Mouse (Mus musculus) embryonic facial prominence, embryonic 10.5 days (tissue): ENCODE measurements around the gene Opcml. TPM values are rescaled to one million over a fixed set of nuclear protein-coding genes. Genes with fewer than 3 reads are reported as not detected.
A peak's percentile ranks its signal among the peaks of the same experiment; 100 is the strongest.

ENCODE experiments used
- DNase-seq: peaks from one replicate; pipeline ENCODE4 v3.0.0-alpha.2; 2017; ENCODE audit warnings: low spot score
- H3K27ac ChIP-seq: fragments of 300-500 bp; sonication (generic); replicated peaks from 2 replicates; pipeline ENCODE4 v1.5.1; 2016; ENCODE audit warnings: mild to moderate bottlenecking
- H3K27me3 ChIP-seq: fragments of 300-500 bp; sonication (generic); replicated peaks from 2 replicates; pipeline ENCODE4 v1.6.1; 2016; ENCODE audit warnings: low read depth, mild to moderate bottlenecking; ENCODE audit not compliant: poor library complexity, severe bottlenecking
- H3K36me3 ChIP-seq: fragments of 300-500 bp; sonication (generic); replicated peaks from 2 replicates; pipeline ENCODE4 v1.6.1; 2016; ENCODE audit warnings: mild to moderate bottlenecking, moderate library complexity
- H3K4me1 ChIP-seq: fragments of 300-500 bp; sonication (generic); 2 replicates; pipeline ENCODE4 v1.6.1; 2016
- H3K4me3 ChIP-seq: fragments of 300-500 bp; sonication (generic); 2 replicates; pipeline ENCODE4 v1.5.1; 2016; ENCODE audit warnings: mild to moderate bottlenecking, moderate library complexity
- H3K9me3 ChIP-seq: fragments of 300-500 bp; sonication (generic); 2 replicates; pipeline ENCODE4 v1.6.1; 2016; ENCODE audit warnings: mild to moderate bottlenecking
- WGBS: fragments of 180-500 bp; shearing (Covaris S2); methylation state at CpG from one replicate; pipeline ENCODE4 v1.1.7; 2016; 5-methylcytosine and 5-hydroxymethylcytosine counted together
- polyA plus RNA-seq: library from polyadenylated mRNA; unstranded; fragments of >200 nt; fragmentation: Nextera tagmentation; extraction: Ambion mirVana; gene quantifications from 2 replicates; pipeline ENCODE4 v1.2.1, GENCODE M21; 2016

Opcml gene
- polyA plus RNA-seq, 1 experiment from 2014 or later: 0.52 TPM

- H3K27ac ChIP-seq: no peak overlapping the region
- H3K4me1 ChIP-seq: peaks cover 9% of the 10 kb centered on the region; the same call in 1 of the 2 replicates
- no peak for DNase-seq
- no peaks in the 10 kb centered on the region for H3K27me3 ChIP-seq
- no peaks in the 10 kb centered on the region for H3K9me3 ChIP-seq
- WGBS: 91% methylated on average over 3 of the region's 3 CpGs
- no peak overlapping the region for H3K4me3 ChIP-seq
- H3K36me3 ChIP-seq: no peaks in the 10 kb centered on the region
Measured at GRCm38 (mm10) chr9:28285016-28285415, 494.4 kb downstream of the Opcml start.

- no peak overlapping the region for H3K4me3 ChIP-seq
- DNase-seq: no peak
- H3K27ac ChIP-seq: no peak overlapping the region
- no peaks in the 10 kb centered on the region for H3K36me3 ChIP-seq
- 88% methylated on average over 7 of the region's 7 CpGs for WGBS
- H3K4me1 ChIP-seq: no peaks in the 10 kb centered on the region
- H3K27me3 ChIP-seq: no peaks in the 10 kb centered on the region
- no peaks in the 10 kb centered on the region for H3K9me3 ChIP-seq
Measured at GRCm38 (mm10) chr9:28286384-28286783, 495.8 kb downstream of the Opcml start.

GRCm38 (mm10) chr9:28287485-28287884 lies 496.9 kb downstream of the Opcml start:
- 70% methylated on average over 2 of the region's 2 CpGs for WGBS
- H3K27me3 ChIP-seq: no peaks in the 10 kb centered on the region
- no peak for DNase-seq

GRCm38 (mm10) chr9:28289696-28290330 lies 499.2 kb downstream of the Opcml start:
- no peaks in the 10 kb centered on the region; the same call in 1 of the 2 replicates for H3K9me3 ChIP-seq
- H3K36me3 ChIP-seq: no peaks in the 10 kb centered on the region
- 59% methylated on average over 1 of the region's 1 CpGs for WGBS
- no peak overlapping the region for H3K27ac ChIP-seq
- no peak for DNase-seq
- H3K27me3 ChIP-seq: no peaks in the 10 kb centered on the region
- no peak overlapping the region for H3K4me3 ChIP-seq
- H3K4me1 ChIP-seq: no peaks in the 10 kb centered on the region

More at GRCm38 (mm10) chr9:28287485-28287884, 496.9 kb downstream of the Opcml start:
- H3K9me3 ChIP-seq: no peaks in the 10 kb centered on the region
- no peak overlapping the region for H3K4me3 ChIP-seq
- no peaks in the 10 kb centered on the region for H3K4me1 ChIP-seq
- no peaks in the 10 kb centered on the region for H3K36me3 ChIP-seq
- no peak overlapping the region for H3K27ac ChIP-seq

GRCm38 (mm10) chr9:28303659-28304058 lies 513.1 kb downstream of the Opcml start:
- Histone ChIP-seq H3K27ac (no peak overlapping the region), H3K4me1 (peaks cover 24% of the 10 kb centered on the region), H3K9me3 (no peaks in the 10 kb centered on the region), H3K27me3 (no peaks in the 10 kb centered on the region), H3K4me3 (no peak overlapping the region), H3K36me3 (no peaks in the 10 kb centered on the region)
- WGBS: 87% methylated on average over 8 of the region's 8 CpGs
- DNase-seq: no peak

- DNase-seq: peak; percentile 40
- Histone ChIP-seq H3K36me3 (no peaks in the 10 kb centered on the region), H3K27me3 (no peaks in the 10 kb centered on the region), H3K4me3 (no peak overlapping the region), H3K4me1 (peaks cover 24% of the 10 kb centered on the region), H3K9me3 (no peaks in the 10 kb centered on the region), H3K27ac (no peak overlapping the region)
- WGBS: 50% methylated on average over 11 of the region's 11 CpGs
Measured at GRCm38 (mm10) chr9:28306364-28307121, 516.0 kb downstream of the Opcml start.

- Histone ChIP-seq H3K36me3 (no peaks in the 10 kb centered on the region), H3K4me1 (peaks cover 24% of the 10 kb centered on the region), H3K4me3 (no peak overlapping the region), H3K27ac (peak overlapping the region; percentile 12; the same call in 1 of the 2 replicates), H3K9me3 (no peaks in the 10 kb centered on the region), H3K27me3 (no peaks in the 10 kb centered on the region)
- DNase-seq: peak; percentile 45
Measured at GRCm38 (mm10) chr9:28307122-28307430, 516.5 kb downstream of the Opcml start.

GRCm38 (mm10) chr9:28307481-28308050 lies 517.0 kb downstream of the Opcml start:
- no peaks in the 10 kb centered on the region for H3K9me3 ChIP-seq
- H3K36me3 ChIP-seq: no peaks in the 10 kb centered on the region
- no peaks in the 10 kb centered on the region for H3K27me3 ChIP-seq
- WGBS: 83% methylated on average over 6 of the region's 6 CpGs
- H3K4me1 ChIP-seq: peaks cover 24% of the 10 kb centered on the region
- DNase-seq: peak; percentile 11
- H3K4me3 ChIP-seq: no peak overlapping the region
- peak overlapping the region; percentile 12; the same call in 1 of the 2 replicates for H3K27ac ChIP-seq

GRCm38 (mm10) chr9:28317881-28318280 lies 527.3 kb downstream of the Opcml start:
- Histone ChIP-seq H3K27ac (no peak overlapping the region), H3K9me3 (no peaks in the 10 kb centered on the region), H3K4me1 (no peaks in the 10 kb centered on the region), H3K27me3 (no peaks in the 10 kb centered on the region), H3K4me3 (no peak overlapping the region), H3K36me3 (no peaks in the 10 kb centered on the region)
- no peak for DNase-seq

- no peak overlapping the region for H3K4me3 ChIP-seq
- no peak for DNase-seq
- 81% methylated on average over 4 of the region's 4 CpGs for WGBS
- H3K27me3 ChIP-seq: no peaks in the 10 kb centered on the region
- no peak overlapping the region for H3K27ac ChIP-seq
- no peaks in the 10 kb centered on the region for H3K9me3 ChIP-seq
- no peaks in the 10 kb centered on the region for H3K4me1 ChIP-seq
- H3K36me3 ChIP-seq: no peaks in the 10 kb centered on the region
Measured at GRCm38 (mm10) chr9:28319021-28319755, 528.6 kb downstream of the Opcml start.

GRCm38 (mm10) chr9:28319802-28320201 lies 529.2 kb downstream of the Opcml start:
- no peaks in the 10 kb centered on the region for H3K27me3 ChIP-seq
- H3K9me3 ChIP-seq: no peaks in the 10 kb centered on the region
- WGBS: 75% methylated on average over 1 of the region's 1 CpGs
- H3K27ac ChIP-seq: no peak overlapping the region
- H3K36me3 ChIP-seq: no peaks in the 10 kb centered on the region
- no peak for DNase-seq
- H3K4me3 ChIP-seq: no peak overlapping the region
- no peaks in the 10 kb centered on the region for H3K4me1 ChIP-seq

- Histone ChIP-seq H3K4me3 (no peak overlapping the region), H3K27ac (no peak overlapping the region), H3K27me3 (no peaks in the 10 kb centered on the region), H3K4me1 (no peaks in the 10 kb centered on the region), H3K36me3 (no peaks in the 10 kb centered on the region), H3K9me3 (no peaks in the 10 kb centered on the region)
- 53% methylated on average over 4 of the region's 4 CpGs for WGBS
- DNase-seq: no peak
Measured at GRCm38 (mm10) chr9:28327985-28328384, 537.4 kb downstream of the Opcml start.
